Mouse (Mus musculus) layer of hippocampus, postnatal 10 days (tissue): ENCODE results near the gene Armc8. TPM values are rescaled to one million over a fixed set of nuclear protein-coding genes. Genes with fewer than 3 reads are reported as not detected.

Experiments used
- DNase-seq, 2 experiments: peaks; one replicate each; pipeline ENCODE4 v3.0.0; 2021; ENCODE audit warnings: low spot score in 2 of 2
- total RNA-seq, 2 experiments: library from RNA; stranded (reverse); gene quantifications; 2 replicates each; pipeline ENCODE4 v1.2.3; 2021

Gene Armc8
- total RNA-seq, 2 experiments from 2014 or later = 58.3 to 61.2 TPM

GRCm38 (mm10) chr9:99449886-99450647, 118.6 kb downstream of the Armc8 start:
- no peak for DNase-seq

GRCm38 (mm10) chr9:99447323-99447722, 121.4 kb downstream of the Armc8 start:
- no peak for DNase-seq

GRCm38 (mm10) chr9:99446259-99446658, 122.4 kb downstream of the Armc8 start:
- no peak for DNase-seq

GRCm38 (mm10) chr9:99444590-99445178, 124.0 kb downstream of the Armc8 start:
- DNase-seq = no peak

- no peak for DNase-seq
Observed at GRCm38 (mm10) chr9:99441647-99442433, 126.9 kb downstream of the Armc8 start.

GRCm38 (mm10) chr9:99440941-99441340, 127.8 kb downstream of the Armc8 start:
- no peak for DNase-seq

GRCm38 (mm10) chr9:99439064-99439463, 129.6 kb downstream of the Armc8 start:
- DNase-seq = no peak

GRCm38 (mm10) chr9:99437781-99438565, 130.7 kb downstream of the Armc8 start:
- DNase-seq = no peak

GRCm38 (mm10) chr9:99437031-99437764, 131.5 kb downstream of the Armc8 start, which contains the start of gene Mras:
Mras (minus strand) TSS chr9:99437381.
- no peak for DNase-seq

GRCm38 (mm10) chr9:99436182-99437030, 132.3 kb downstream of the Armc8 start:
- DNase-seq = peak; percentile 78 to 84

- peak; percentile 67 to 78 for DNase-seq
Observed at GRCm38 (mm10) chr9:99435619-99436181, 133.0 kb downstream of the Armc8 start.

- no peak for DNase-seq
Observed at GRCm38 (mm10) chr9:99434892-99435618, 133.6 kb downstream of the Armc8 start.

- no peak for DNase-seq
Observed at GRCm38 (mm10) chr9:99432478-99432877, 136.2 kb downstream of the Armc8 start.

- DNase-seq = no peak
Observed at GRCm38 (mm10) chr9:99431963-99432362, 136.7 kb downstream of the Armc8 start.

- DNase-seq = no peak
Observed at GRCm38 (mm10) chr9:99431346-99431745, 137.4 kb downstream of the Armc8 start.

- DNase-seq = no peak
Observed at GRCm38 (mm10) chr9:99430806-99431205, 137.9 kb downstream of the Armc8 start.

GRCm38 (mm10) chr9:99429845-99430244, 138.9 kb downstream of the Armc8 start:
- DNase-seq = no peak

GRCm38 (mm10) chr9:99428601-99429331, 139.9 kb downstream of the Armc8 start:
- DNase-seq = no peak
